Mouse (Mus musculus): Measurements from ENCODE around the gene Gm7945.
"Not testable (repeated sequence)": the region's sequence is repeated elsewhere in the genome, so short reads cannot be mapped to it uniquely, and the experiment has no call there.

DNA sequence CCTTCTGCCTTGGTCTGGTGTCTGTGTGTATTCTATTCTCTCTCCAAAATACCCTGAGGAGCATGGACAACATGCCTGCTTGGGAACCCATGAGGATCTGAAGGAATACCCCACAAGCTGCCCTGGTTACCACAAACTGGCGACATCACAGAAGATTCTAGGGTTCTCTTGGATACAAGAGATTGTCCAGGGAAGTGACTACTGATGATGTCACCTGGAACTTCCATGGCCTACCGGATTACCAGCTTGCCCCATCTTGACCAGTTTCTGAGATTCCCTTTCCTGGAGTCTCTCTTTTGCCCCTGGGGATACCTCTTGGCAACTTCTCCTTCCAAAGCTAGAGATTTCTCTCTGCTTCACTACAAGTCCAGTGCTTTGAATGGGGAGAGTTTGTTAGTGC, 22.0 kb upstream of the Gm7945 start, which contains the start of gene Gm6482:
- not testable (repeated sequence) for TF ChIP-seq ZNF384 (IDR thresholded peaks at IDR 0.05; ENCODE audit: low read depth, low read length); ZC3H11A (IDR thresholded peaks at IDR 0.05; ENCODE audit: borderline replicate concordance, low read depth, low read length)
